Mouse (Mus musculus): ENCODE results near the gene Eya2. TPM values are rescaled to one million over a fixed set of nuclear protein-coding genes. Genes with fewer than 3 reads are reported as not detected.

Gene Eya2
- polyA plus RNA-seq, 2 experiments = 18.8 to 32.6 TPM

DNA sequence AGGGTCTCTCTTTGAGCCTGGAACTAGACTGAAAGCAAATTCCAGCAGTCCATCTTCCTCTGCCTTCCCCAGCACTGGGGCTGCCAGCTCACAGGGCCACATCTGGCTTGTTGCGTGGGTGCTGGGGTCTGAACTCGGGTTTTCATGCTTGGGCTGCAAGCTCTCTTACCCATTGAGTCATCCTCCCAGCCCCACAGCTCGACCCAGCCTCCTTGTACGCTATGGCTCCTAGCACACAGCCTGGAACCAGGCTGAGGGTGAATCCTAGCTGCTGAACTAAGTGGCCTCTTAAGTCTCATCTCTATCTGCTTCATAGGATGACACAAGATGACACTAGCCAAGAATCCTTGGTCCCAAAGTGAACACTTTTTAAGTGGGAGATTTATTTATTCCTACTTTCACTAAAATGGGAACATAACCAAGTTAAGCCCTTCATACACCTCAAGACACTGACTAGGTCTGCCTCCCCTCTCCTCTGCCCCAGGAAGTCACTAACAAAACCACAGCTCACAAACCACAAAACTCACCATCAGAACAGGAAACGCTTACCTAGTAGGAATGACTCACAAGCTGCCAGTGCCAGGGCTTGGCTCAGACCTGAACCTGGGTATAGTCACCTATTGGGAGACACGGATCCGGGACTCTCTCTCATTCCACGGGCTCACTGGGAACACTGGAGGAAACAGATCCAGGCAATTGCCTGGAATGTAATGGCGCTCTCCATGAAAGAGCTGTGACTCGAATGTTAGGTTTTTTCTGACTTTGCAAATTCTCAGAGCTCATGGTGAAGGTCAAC, 60.1 kb downstream of the Eya2 start:
- ATAC-seq (ENCODE audit: low FRiP score, low read depth) (no peak), DNase-seq (ENCODE audit: low spot score) (no peak)
- Histone ChIP-seq H3K9me3 (ENCODE audit: control insufficient read depth, low read length) (no peaks in the 10 kb centered on the region), H3K9ac (ENCODE audit: low read depth, low read length, severe bottlenecking) (no peak overlapping the region), H3K27ac (replicated peaks; ENCODE audit: low read depth, low read length) (no peak overlapping the region), H3K4me2 (replicated peaks; ENCODE audit: low read depth, low read length, severe bottlenecking) (no peak overlapping the region), H3K36me3 (ENCODE audit: control insufficient read depth, insufficient read depth, low read length) (no peaks in the 10 kb centered on the region), H3K27me3 (ENCODE audit: control insufficient read depth, insufficient read depth, low read length) (no peaks in the 10 kb centered on the region), H3K4me3 (replicated peaks; ENCODE audit: low read length) (no peak overlapping the region), H3K4me1 (ENCODE audit: control insufficient read depth, insufficient read depth, low read length) (peaks cover 39% of the 10 kb centered on the region)
- TF ChIP-seq POLR2A (IDR thresholded peaks at IDR 0.05; ENCODE audit: borderline replicate concordance, extremely low read depth, insufficient read depth, insufficient read length) = no peak
- WGBS = 72% methylated on average over 10 of the region's 10 CpGs

DNA sequence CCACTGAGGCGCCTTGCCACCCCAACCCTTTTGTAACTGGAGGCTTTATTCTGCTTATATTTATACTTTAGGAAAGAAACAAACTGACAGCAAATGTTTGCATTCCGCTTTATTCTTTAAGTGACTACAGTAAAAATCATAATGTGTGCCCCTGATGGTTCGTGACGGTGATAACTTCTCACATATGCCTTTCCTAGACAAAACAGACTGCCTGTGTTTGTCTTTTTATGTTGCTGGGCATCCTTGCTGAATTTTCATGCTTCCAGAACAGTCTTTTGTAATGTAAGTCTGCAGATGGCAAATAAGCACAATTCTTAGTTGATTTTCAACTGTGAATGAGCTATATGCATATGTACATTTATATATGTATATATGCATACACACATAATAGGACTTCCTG, 61.7 kb downstream of the Eya2 start:
- WGBS = 72% methylated on average over 4 of the region's 4 CpGs
- no peak overlapping the region for H3K4me3 ChIP-seq (replicated peaks; ENCODE audit: low read length)
- DNase-seq (ENCODE audit: low spot score) (no peak), ATAC-seq (ENCODE audit: low FRiP score, low read depth) (no peak)
- no peaks in the 10 kb centered on the region for H3K27me3 ChIP-seq (ENCODE audit: control insufficient read depth, insufficient read depth, low read length)
- H3K36me3 ChIP-seq (ENCODE audit: control insufficient read depth, insufficient read depth, low read length) = no peaks in the 10 kb centered on the region
- no peak for TF ChIP-seq POLR2A (IDR thresholded peaks at IDR 0.05; ENCODE audit: borderline replicate concordance, extremely low read depth, insufficient read depth, insufficient read length)
- no peak overlapping the region for H3K4me2 ChIP-seq (replicated peaks; ENCODE audit: low read depth, low read length, severe bottlenecking)
- H3K27ac ChIP-seq (replicated peaks; ENCODE audit: low read depth, low read length) = no peak overlapping the region
- H3K9ac ChIP-seq (ENCODE audit: low read depth, low read length, severe bottlenecking) = no peak overlapping the region
- no peaks in the 10 kb centered on the region for H3K9me3 ChIP-seq (ENCODE audit: control insufficient read depth, low read length)
- H3K4me1 ChIP-seq (ENCODE audit: control insufficient read depth, insufficient read depth, low read length) = peaks cover 37% of the 10 kb centered on the region

DNA sequence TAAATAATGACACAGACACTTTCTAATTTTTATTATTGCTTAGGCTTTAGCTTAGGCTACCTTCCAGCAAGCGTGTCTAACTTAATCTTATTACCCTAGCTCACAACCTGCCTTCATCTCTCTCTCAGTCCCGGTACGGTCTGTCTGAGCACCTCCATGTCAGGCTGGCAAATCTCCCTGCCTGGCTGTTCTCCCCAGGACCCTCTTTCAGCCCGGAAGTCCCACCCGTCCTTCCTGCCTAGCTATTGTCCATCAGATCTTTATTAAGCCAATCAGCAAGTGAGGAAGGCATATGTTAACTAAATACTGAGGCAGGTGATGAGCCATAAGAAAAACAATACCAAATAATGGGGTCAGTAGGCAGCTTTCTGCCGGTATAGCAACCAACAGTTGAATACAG, 62.1 kb downstream of the Eya2 start:
- Histone ChIP-seq H3K4me3 (replicated peaks; ENCODE audit: low read length) (no peak overlapping the region), H3K9me3 (ENCODE audit: control insufficient read depth, low read length) (no peaks in the 10 kb centered on the region), H3K9ac (ENCODE audit: low read depth, low read length, severe bottlenecking) (no peak overlapping the region), H3K36me3 (ENCODE audit: control insufficient read depth, insufficient read depth, low read length) (no peaks in the 10 kb centered on the region), H3K4me2 (replicated peaks; ENCODE audit: low read depth, low read length, severe bottlenecking) (no peak overlapping the region), H3K27me3 (ENCODE audit: control insufficient read depth, insufficient read depth, low read length) (no peaks in the 10 kb centered on the region), H3K27ac (replicated peaks; ENCODE audit: low read depth, low read length) (no peak overlapping the region), H3K4me1 (ENCODE audit: control insufficient read depth, insufficient read depth, low read length) (peaks cover 36% of the 10 kb centered on the region)
- TF ChIP-seq POLR2A (IDR thresholded peaks at IDR 0.05; ENCODE audit: borderline replicate concordance, extremely low read depth, insufficient read depth, insufficient read length) = no peak
- 65% methylated on average over 6 of the region's 6 CpGs for WGBS
- DNase-seq (ENCODE audit: low spot score) (no peak), ATAC-seq (ENCODE audit: low FRiP score, low read depth) (no peak)

DNA sequence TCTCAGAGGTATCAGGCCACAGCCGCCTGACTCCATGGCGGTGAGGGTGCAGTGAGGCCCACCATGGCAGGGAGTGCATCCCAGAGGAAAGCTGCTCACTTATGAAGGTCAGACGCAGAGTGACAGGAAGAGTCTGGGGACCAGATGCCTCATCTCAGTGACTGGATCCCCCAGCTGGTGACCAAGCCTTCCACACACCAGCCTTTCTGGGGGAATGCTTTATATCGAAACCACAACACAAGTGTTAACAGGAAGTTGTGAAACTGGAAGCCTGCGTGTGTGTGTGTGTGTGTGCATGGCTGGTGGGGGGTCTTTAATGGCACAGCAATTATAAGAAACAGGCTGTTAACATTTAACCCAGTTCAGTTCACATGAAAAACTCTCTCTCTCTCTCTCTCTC, 64.7 kb downstream of the Eya2 start:
- no peak overlapping the region for H3K27ac ChIP-seq (replicated peaks; ENCODE audit: low read depth, low read length)
- DNase-seq (ENCODE audit: low spot score) (no peak), ATAC-seq (ENCODE audit: low FRiP score, low read depth) (no peak)
- no peaks in the 10 kb centered on the region for H3K27me3 ChIP-seq (ENCODE audit: control insufficient read depth, insufficient read depth, low read length)
- H3K4me1 ChIP-seq (ENCODE audit: control insufficient read depth, insufficient read depth, low read length) = peaks cover 13% of the 10 kb centered on the region
- no peak for TF ChIP-seq POLR2A (IDR thresholded peaks at IDR 0.05; ENCODE audit: borderline replicate concordance, extremely low read depth, insufficient read depth, insufficient read length)
- WGBS = 31% methylated on average over 5 of the region's 5 CpGs
- H3K4me2 ChIP-seq (replicated peaks; ENCODE audit: low read depth, low read length, severe bottlenecking) = no peak overlapping the region
- no peaks in the 10 kb centered on the region for H3K36me3 ChIP-seq (ENCODE audit: control insufficient read depth, insufficient read depth, low read length)
- H3K4me3 ChIP-seq (replicated peaks; ENCODE audit: low read length) = no peak overlapping the region
- H3K9me3 ChIP-seq (ENCODE audit: control insufficient read depth, low read length) = no peaks in the 10 kb centered on the region
- no peak overlapping the region for H3K9ac ChIP-seq (ENCODE audit: low read depth, low read length, severe bottlenecking)

DNA sequence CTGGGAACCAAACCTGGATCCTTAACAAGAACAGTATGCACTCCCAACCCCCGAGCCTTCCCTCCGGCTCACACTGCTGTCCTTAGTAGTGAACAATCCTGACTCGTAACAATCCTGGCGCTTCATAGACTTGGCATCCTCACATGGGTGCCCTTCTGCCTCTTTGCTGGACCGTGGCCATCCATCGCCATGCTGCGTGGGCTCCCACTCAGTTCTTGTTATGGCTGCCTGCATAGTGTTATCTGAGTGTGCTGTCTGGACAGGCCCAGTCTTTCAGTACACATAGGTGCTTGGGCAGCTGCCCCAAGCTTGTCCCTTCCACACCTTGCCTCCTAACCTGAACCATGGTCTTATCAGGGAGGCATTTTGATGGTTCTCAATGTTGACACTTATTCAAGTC, 68.4 kb downstream of the Eya2 start:
- no peaks in the 10 kb centered on the region for H3K9me3 ChIP-seq (ENCODE audit: control insufficient read depth, low read length)
- no peaks in the 10 kb centered on the region for H3K27me3 ChIP-seq (ENCODE audit: control insufficient read depth, insufficient read depth, low read length)

More for the DNA sequence above, 68.4 kb downstream of the Eya2 start:
- H3K9ac ChIP-seq (ENCODE audit: low read depth, low read length, severe bottlenecking) = no peak overlapping the region
- H3K36me3 ChIP-seq (ENCODE audit: control insufficient read depth, insufficient read depth, low read length) = no peaks in the 10 kb centered on the region
- H3K4me2 ChIP-seq (replicated peaks; ENCODE audit: low read depth, low read length, severe bottlenecking) = no peak overlapping the region
- no peaks in the 10 kb centered on the region; the same call in 1 of the 2 replicates for H3K4me1 ChIP-seq (ENCODE audit: control insufficient read depth, insufficient read depth, low read length)
- H3K4me3 ChIP-seq (replicated peaks; ENCODE audit: low read length) = no peak overlapping the region
- DNase-seq (ENCODE audit: low spot score) = no peak
- no peak for ATAC-seq (ENCODE audit: low FRiP score, low read depth)
- no peak overlapping the region for H3K27ac ChIP-seq (replicated peaks; ENCODE audit: low read depth, low read length)
- TF ChIP-seq POLR2A (IDR thresholded peaks at IDR 0.05; ENCODE audit: borderline replicate concordance, extremely low read depth, insufficient read depth, insufficient read length) = no peak
- WGBS = 89% methylated on average over 7 of the region's 7 CpGs
